Mouse (Mus musculus) gastrocnemius, adult 8-10 months (tissue): ENCODE results near the gene Tsr1. TPM values are rescaled to one million over a fixed set of nuclear protein-coding genes. Genes with fewer than 3 reads are reported as not detected.

Experiments
- microRNA-seq: library from miRNA; unstranded; fragments of <30 nt; microRNA quantifications from one replicate; pipeline ENCODE4 v1.2.0, GENCODE M21; 2022
- total RNA-seq, 4 experiments: library from RNA; stranded (reverse); gene quantifications; 2 replicates each; pipeline ENCODE4 v1.2.4; 2022

The Tsr1 gene
- total RNA-seq, 4 experiments from 2014 or later = 26.3 to 39.2 (median 28.2) TPM

Small RNA genes lying within 50 kb of the gene (microRNA-seq; reads per million reads assigned to microRNA genes)
- not detected for gene Mir6926

Other genes starting within 250 kb of the Tsr1 start
- 10 to 100 TPM; 87.3 to 98.6 (median 92.7) TPM for gene Cluh, start 248.6 kb upstream of the Tsr1 start, total RNA-seq
- 100 to 1,000 TPM; 107 to 135 (median 112) TPM for gene Pafah1b1, start 173.4 kb upstream of the Tsr1 start, total RNA-seq
- 10 to 100 TPM; 10.7 to 16.3 (median 12.4) TPM for gene Mettl16, start 127.2 kb upstream of the Tsr1 start, total RNA-seq
- 10 to 100 TPM in 1 of 4 experiments, 1 to 10 TPM in 3; 5.8 to 11.7 (median 7.8) TPM for gene Mnt, start 67.2 kb upstream of the Tsr1 start, total RNA-seq
- 1 to 10 TPM; 1.3 to 2.0 (median 1.7) TPM for gene Sgsm2, start 1.0 kb upstream of the Tsr1 start, total RNA-seq
- gene Smg6, start 27.8 kb downstream of the Tsr1 start, total RNA-seq = 10 to 100 TPM; 10.3 to 13.0 (median 11.7) TPM
- gene Srr, start 27.9 kb downstream of the Tsr1 start, total RNA-seq = 10 to 100 TPM; 15.8 to 19.1 (median 17.0) TPM